Mouse (Mus musculus) urinary bladder, adult 2 months (tissue): ENCODE results near the gene Ltc4s. TPM values are rescaled to one million over a fixed set of nuclear protein-coding genes. Genes with fewer than 3 reads are reported as not detected.
A peak's percentile ranks its signal among the peaks of the same experiment; 100 is the strongest.

Source experiments
- DNase-seq: peaks from one replicate; pipeline ENCODE4 v3.0.0; 2022; ENCODE audit warnings: low spot score
- polyA plus RNA-seq: library from polyadenylated mRNA; depleted of rRNA; stranded (reverse); fragments of >200 nt; gene quantifications from 2 replicates; pipeline ENCODE4 v1.2.3, GENCODE M21; 2012; rRNA removed

Ltc4s gene
- 16.8 and 36.1 TPM in 2 replicates for polyA plus RNA-seq

DNA sequence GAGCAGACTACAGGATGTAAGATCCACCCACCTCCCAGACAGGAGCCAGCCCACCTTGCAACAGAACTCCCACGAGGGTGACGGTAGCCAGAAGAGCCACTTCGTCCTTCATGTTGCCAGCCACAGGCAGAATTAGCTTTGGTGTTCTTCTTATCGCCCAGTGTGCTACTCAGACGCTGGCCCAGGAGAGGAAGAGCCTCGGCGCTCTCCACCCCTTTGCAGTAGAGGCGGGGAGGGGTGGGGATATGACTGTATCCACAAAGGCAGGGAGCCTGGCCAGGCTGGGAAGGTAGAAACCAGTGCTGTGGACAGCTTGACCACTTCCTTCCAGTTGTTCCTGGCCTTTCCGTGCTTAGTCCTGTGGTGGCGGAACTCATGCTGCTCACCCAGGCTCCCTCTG, at the start of gene Ltc4s:
Gene Ltc4s (minus strand): TSS at position 293 of the 400 bp plus-strand sequence.
- DNase-seq = no peak

DNA sequence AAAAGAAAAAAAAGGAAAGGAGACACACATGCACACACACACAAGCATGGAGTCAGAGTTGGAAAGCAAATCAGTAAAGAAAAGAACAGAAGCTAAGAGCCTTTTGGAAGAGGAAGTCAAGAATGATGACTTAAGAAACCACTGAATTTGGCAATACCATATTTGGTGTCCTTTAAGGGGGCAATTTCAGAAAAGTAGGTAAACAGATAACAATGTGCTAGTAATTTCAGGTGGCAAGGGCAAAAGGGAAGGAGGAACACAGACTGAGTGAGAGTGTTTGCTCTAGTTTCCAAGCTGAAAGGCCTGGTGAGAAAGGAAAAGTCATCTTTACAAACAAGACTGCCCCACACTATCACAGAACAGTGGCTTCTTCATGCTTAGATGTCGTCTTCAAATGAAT, 48.0 kb upstream of the Ltc4s start:
- no peak for DNase-seq

DNA sequence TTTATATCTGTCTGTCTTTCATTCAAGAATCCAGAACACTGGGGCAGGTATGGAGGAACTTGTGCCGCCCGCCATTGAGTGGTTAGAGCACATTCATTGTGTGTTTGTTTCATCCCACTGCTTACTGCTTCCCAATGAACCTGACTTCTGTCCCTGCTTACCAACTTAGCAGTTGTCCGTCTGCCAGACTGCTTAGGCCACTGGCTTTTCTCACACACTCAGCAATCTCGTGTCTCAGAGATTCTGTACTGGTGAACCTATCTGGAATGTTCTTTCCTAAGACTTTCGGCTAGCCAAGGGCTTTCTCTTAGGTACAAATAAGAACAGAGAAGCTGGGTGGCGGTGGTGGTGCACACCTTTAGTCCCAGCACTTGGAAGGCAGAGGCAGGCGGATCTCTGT, 47.3 kb upstream of the Ltc4s start:
- no peak for DNase-seq

DNA sequence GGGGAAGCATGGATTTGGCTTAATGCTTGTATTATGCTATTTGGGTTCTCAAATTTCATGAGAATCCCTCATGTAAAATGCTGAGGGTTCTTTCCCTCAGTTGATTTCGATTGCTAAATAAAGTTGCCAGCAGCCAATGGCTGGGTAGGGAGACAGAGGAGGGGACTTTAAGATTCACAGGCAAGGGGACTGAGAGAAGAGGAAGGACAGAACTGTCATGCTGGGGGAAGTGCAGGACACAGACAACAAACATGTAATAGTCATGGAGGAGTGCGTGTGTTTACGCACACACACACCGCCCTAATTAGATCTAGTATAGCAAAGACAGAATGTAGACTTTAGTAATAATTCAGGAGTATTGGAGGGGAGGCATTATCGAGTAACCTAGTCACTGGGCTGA, 46.8 kb upstream of the Ltc4s start:
- no peak for DNase-seq

DNA sequence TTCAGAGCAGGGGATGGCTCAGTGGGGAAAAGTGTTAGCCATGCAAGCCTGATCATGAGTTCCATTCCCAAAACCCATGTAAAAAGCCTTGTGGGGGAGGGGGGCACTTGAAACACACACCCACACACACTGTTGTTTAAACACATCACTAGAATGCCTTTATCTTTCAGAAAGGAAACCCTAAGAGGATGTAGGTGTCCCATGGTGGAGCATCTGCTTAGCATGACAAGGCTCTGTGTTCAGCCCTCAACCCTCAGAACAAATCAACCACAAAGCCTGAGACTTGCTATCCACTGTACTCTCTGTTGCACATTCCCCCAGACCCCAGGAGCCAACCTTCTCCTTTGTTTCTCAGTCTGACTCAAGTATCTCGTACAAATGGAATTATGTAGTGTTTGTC, 41.6 kb upstream of the Ltc4s start:
- peak; percentile 12 for DNase-seq

DNA sequence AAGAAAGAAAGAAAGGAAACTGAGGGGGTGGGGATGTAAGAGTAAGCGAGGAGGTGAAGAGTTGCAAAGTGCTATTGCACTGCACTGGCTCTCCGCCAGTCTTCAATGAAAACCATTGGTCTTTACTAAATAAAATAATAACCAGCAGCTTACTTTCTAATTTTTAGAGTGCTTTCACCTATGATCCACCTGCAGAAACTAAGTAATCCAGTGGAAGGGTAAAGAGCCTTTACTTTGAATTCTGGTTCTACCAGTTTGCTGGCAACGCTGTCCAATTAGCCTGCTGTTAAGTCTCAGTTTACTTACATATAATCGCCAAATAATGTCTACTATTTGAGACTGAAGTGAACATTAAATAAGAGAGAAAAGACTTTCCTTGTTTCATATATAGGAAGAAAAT, 40.6 kb upstream of the Ltc4s start:
- peak; percentile 1 for DNase-seq

DNA sequence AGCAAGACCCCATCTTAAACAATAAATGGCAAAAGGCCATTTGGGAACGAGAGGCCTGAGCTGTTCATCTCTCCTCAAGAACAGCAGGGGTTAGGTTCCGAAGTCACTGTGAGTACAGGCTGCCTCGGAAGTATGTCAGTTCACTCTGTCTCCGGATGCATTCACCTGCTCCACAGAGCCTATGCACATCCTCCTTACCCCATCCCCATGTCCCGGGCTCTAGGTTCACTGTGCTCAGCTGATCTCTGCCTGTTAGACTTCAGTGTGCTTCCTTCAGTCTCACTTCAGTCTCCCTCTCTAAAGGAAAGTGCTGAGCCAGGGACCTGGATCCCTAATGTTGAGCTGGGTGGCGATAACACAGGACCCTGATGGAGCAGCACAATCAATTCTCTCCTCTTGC, 39.3 kb upstream of the Ltc4s start:
- DNase-seq = peak; percentile 16

DNA sequence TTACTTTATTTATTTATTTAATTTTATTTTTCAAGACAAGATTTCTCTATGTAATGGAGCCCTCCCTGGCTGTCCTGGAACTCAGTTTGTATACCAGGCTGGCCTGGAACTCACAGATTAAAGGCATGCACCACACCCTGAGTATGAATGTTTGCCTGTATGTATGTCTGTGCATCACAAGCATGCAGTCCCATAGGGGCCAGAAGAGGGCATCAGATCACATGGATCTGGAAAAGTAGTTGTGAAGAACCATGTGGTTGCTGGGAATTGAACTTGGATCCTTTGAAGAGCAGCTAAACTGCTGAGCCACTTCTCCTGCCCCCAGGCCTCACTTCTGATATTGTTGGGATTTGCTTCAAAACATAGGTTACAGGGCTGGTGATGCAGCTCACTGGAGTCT, 38.6 kb upstream of the Ltc4s start:
- DNase-seq = peak; percentile 10

DNA sequence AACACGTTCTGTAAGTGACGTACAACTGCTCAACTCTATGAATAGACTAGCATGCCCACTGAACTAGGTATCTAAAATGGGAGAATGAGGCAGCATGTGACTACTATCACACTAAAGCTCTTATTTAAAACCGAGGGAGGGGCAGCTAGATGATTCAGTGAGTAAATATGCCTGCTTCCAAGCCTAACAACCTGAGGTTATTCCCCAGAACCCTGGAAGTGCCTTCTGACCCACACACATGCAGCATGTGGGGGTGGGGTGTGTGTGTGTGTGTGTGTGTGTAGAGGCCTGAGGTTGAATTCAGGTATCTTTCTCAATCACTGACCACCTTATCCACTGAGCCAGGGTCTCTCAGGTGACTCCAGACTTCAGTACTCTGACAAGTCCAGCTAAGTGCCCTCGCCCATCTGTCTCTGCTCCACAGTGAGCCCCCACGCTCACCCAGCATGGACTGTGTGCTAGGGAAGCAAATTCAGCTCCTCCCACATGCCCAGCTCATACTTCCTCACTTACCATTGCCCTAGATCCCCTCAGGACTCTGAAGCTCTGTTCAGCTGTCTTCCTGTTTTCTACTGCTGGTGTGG, 37.2 kb upstream of the Ltc4s start:
- DNase-seq = peak; percentile 21

DNA sequence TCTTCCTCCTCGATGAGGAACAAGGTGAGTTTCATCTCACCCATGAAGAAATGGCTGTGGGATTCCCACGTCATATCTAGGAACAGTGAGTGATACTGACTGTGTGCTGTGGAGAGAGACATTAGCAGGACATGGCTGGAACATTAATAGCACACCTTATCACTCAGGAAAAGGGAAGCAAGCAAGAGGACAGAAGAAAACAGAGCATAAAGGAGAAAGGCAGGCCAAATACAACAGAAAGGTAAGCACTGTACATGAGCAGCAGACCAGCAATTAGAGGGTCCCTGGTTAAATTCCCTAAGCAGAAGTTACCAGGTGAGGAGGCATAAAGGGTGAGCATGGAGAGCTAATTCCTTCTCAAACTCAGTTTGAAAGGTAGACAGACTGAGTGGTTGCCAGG, 36.7 kb upstream of the Ltc4s start:
- DNase-seq = peak; percentile 9

DNA sequence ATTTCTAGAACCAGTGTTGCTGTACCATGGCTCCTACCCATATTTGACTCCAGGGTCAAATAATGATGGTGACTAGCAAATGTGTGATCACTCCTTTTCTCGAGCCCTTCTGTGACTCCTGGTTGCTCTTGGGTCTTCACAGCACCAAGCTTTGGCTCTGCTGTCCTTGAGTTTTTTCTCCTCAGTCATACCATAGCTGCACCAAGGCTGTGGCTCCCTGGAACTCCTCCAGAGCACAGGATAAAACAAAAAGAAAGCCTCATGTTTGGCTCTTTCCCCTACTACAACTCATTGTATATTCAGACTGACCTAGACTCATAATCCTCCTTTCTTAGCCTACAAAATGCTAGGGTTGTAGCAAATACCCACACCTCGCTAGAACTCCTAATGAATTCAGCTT, 34.4 kb upstream of the Ltc4s start:
- no peak for DNase-seq

DNA sequence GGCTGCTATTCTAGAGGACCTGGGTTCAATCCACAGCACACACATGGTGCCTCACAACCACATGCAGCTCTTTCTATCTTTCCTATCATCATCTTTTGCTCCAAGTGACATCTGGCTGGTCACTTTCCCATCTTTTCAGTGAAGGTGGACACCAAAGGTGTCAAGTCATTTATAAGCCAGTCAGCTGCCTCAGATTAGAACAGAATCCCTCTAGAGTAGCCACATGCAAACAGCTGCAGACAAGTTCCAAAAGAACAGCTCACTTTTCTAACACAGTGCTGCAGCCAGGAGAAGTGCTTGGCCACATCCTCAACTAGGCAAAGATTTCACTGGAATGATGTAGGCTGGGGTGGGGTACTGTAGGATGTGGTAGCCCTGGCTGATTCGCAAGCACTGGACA, 31.5 kb upstream of the Ltc4s start:
- DNase-seq = no peak

DNA sequence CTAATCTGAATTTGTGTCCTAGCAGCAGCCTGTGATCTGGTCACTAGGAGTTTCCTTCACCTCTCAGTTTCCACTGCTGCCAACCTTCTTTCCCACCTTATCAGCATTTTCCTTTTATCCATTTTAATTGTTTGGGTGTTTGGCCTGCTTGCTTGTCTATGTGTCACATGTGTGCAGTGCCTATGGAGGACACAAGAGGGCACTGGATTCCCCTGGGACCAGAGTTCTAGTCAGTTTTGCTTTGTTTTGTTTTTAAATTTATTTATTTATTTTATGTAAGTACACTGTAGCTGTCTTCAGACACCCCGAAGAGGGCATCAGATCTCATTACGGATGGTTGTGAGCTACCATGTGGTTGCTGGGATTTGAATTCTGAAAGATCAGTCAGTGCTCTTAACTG, 30.7 kb upstream of the Ltc4s start:
- DNase-seq = no peak

DNA sequence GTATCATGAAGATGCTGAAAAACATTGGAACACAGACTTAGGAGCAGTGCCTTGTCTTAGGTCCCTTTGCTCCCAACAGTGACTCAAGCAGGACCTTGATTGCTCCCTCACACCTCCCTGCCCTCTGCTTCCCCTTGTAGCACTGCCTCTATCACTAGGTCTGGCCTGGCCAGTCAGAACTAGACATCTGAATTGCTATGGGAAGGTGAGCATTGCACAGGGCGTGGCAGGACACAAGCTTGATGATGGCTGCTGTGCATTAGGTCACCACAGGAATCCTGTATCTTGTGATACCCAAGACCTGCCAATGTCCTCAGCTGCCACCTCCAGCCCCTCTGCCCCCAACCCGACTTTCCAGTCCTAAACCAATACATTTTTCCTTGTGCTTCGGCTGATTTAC, 28.6 kb upstream of the Ltc4s start:
- DNase-seq = no peak

DNA sequence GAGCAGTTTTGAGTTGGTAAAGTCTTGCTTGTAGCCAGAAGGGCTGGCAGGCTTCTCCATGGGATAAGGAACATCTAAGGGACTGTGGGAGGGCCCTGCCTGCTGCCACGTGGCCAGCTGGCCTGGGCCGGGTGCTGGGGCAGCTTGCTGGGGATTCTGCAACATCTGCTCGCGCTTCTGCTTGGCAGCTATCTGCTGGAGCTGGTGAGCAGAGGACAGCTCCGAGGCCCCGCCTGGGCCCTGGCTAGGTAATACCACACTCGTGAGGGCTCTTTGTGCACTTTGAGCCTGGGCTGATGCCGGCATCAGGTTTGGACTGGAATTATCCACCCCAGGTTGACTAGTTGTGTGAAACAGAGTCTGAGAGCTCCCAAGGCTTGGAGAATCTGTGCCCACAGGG, 27.5 kb upstream of the Ltc4s start:
- no peak for DNase-seq

DNA sequence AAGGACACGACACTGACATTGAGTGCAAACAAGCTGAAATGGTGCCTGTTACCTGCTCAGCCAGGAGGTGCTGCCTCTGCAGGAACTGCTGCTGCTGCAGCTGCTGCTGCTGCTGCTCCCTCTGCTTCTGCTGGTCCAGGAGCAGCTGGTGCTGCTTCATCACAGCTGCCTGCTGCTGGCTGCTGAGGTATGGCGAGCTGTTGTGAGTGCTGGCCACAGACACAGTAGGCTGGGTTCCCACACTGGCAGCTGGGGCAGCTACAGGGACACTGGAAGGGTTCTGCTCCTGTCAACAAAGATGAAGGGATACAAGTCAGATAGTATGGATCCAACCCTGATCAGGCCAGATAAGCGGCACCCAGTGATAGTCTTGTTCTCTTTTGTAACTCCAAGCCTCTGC, 24.8 kb upstream of the Ltc4s start:
- DNase-seq = no peak

DNA sequence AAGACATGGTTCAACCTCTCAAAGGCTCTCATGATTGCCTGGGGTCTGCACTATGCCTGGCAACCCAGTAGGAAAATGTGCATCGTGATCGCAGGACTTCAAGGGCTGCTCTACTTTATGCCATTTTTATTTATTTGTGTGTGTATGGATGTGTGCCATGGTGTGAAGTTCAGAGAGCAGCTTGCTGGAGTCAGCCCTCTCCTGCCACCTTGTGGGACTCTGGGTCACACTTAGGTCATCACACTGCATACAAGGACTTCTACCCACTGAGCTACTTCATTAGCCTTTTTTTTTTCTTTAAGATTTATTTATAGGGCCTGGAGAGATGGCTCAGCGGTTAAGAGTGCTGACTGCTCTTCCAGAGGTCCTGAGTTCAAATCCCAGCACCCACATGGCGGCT, 23.6 kb upstream of the Ltc4s start:
- DNase-seq = no peak

DNA sequence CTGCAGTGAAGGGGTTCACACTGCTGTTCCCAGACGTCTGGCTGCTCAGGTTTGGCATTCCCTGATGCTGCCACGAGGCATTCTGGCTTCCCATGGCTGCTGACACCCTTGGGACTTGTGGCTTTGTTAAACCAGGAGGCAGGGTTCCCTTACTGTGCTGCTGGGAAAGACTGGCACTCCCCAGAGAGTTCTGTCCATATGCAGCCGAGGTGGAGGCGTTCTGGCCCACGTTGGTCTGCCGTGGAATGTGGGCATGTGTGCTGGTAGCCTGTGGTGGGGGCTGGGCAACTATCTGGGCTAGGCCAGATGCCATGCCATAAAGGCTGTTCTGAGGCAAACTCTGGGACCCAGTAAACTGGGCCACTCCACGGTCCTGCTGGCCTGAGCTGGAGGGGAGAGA, 19.9 kb upstream of the Ltc4s start:
- no peak for DNase-seq

DNA sequence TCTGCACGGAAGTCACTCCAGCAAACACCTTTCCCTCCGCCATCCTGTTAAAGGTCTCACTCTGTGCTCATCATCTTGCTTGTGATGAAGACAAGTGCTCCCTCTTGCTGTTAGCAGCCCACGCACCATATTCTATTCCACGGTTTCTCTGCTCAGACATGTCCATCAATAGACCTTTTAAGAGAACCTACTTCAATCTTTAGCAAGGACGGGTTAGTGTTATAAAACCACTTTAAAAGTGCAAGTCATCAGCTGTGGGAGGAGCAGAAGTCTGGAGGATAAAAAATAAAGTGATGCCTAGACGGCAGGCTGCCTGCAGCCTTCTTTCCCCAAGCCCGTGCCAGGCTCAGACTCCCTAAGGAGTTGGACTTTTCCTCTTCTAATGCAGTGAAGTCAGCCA, 18.2 kb upstream of the Ltc4s start:
- DNase-seq = no peak

DNA sequence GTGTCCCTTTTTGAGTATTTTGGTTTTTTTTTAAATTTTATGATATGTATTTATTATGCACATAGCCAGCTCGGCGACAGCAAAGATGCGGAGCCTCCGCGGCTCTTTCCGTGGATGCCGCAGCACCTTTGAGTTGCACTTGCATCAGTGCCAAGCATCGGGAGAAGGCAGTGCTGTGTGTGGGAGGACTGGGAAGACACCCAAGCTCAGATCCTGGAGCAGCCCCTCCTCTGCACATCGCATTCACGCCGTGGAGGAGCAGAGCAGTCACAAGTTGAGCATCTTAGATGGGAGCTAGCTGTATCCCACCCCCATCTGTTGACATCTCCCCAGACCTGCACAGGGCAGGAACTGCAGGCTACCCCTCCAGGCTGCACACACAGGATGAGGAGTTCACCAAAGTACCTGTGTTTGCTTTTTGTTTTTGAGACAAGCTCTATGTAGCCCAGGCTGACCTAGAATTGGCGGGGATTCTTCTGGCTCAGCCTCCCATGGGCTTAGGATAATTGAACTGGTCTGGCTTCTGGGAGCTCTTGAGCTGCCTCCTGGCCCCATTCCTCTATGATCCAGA, 15.7 kb upstream of the Ltc4s start:
- DNase-seq = no peak

DNA sequence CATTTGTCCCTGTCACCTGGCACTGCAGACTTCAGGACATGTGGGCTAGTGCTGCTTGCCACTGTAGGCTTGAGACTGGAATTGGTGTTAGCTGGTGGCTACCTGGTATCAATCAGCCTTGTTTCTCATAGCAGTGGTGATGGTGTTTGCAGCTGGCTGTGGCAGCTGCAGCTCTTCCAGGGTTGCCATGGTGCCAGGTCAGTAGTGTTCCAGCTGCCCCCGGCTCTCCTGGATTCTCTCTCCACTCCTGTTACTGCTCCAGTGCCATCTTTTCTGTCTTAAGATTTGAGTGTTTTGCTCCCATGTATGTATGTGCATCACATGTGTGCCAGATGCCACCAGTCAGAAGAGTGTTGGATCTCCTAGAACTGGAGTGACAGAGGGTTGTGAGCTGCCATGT, 15.0 kb upstream of the Ltc4s start:
- DNase-seq = no peak

DNA sequence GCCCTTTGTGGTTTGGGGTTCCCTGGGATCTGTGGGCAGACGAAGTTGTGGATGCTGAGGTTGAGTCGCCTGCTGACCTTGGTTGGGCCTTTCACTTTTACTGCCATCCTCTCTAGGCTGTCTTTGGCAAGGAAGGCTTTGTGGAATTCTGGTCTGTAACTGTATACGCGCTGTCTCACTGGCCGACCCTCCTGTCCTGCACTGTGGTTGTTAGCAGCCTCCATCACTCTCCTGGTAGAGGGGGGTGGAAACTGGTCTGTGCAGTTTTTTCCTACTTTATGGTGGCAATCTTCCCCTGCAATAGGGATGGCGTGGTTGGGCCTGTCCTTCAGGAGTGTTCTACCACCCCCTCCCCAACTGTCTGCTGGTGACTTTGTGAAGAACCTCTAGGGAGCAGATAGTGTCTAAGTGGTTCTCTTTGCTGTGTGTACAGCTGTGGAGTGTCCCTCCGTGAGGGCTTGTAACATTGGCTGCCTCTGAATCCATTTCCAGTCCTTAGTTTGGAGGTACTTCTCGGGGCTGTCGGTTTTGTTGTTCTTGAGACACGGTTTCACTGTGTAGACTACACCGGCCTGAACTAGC, 14.4 kb upstream of the Ltc4s start:
- DNase-seq = no peak

DNA sequence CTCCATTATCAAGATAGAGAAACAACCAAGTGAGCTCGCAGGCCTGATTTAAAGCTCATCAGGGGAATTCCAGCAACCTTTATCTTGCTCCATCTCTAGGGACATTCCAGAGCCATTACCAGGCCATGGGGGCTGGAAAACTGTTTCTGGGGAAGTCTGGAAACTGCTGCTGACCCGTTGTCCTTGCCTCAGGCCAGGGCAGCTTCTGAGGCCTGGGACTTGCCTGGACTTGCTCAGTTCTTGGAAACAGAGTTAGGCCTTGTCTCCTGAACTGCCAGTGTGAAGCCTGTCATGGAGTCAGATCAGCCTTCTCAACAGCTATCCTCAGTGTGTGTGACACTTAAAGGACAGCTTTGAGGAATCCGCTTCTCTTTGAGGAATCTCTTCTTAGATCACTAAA, 13.8 kb upstream of the Ltc4s start:
- DNase-seq = no peak
